Mouse (Mus musculus) layer of hippocampus, postnatal 14 days (tissue): ENCODE measurements around the gene Asap2. TPM values are rescaled to one million over a fixed set of nuclear protein-coding genes. Genes with fewer than 3 reads are reported as not detected.
A peak's percentile ranks its signal among the peaks of the same experiment; 100 is the strongest.
"Not testable (repeated sequence)": the region's sequence is repeated elsewhere in the genome, so short reads cannot be mapped to it uniquely, and the experiment has no call there.

ENCODE experiments used
- DNase-seq, 2 experiments: peaks; one replicate each; pipeline ENCODE4 v3.0.0; 2021 to 2022; ENCODE audit warnings: low spot score in 2 of 2, mixed read lengths in 1 of 2
- long read RNA-seq, 2 experiments: library from polyadenylated mRNA; stranded (forward); transcript quantifications; one replicate each; pipeline ENCODE4 v2.0.0; 2021
- total RNA-seq, 2 experiments: library from RNA; stranded (reverse); gene quantifications; 2 replicates each; pipeline ENCODE4 v1.2.3; 2021

Gene Asap2
- total RNA-seq: 10 to 100 TPM; 46.6 to 50.1 TPM
- long read RNA-seq, experiment 1, partial matches to known transcripts: 1 of 7 reads
- long read RNA-seq, experiment 1, other reads (novel, unspliced or antisense): 5 of 7 reads
- long read RNA-seq, experiment 2, partial matches to known transcripts: 0 of 9 reads
- long read RNA-seq, experiment 2, other reads (novel, unspliced or antisense): 8 of 9 reads

- DNase-seq: peak; percentile 60 to 64
Measured at GRCm38 (mm10) chr12:20990132-20990531, at the start of gene Asap2. Asap2 (plus strand) TSS chr12:20990459.

GRCm38 (mm10) chr12:20947051-20947997, 42.9 kb upstream of the Asap2 start:
- DNase-seq: not testable (repeated sequence)

- DNase-seq: peak in 1 of 2 experiments; percentile 4
Measured at GRCm38 (mm10) chr12:20990579-20990978, 320 bp downstream of the Asap2 start.

DNA sequence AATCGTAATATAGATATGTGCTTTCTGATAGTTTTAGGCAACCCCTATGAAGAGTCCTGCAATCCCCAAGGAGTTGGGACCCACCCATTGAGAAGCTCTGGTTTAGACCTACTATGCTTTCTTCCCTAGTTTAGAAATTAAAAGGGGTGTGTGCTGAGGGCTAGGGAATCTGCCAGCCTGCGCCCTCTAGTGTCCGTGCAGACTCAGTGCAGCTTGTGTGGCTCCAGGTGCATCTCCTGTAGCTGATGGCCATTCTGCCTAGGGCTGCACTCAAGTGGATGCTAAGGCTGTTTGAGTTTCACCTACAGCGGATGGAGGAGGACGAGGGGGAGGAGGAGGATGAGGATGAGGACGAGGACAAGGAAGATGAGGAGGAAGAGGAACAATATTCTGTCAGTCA, 40.6 kb downstream of the Asap2 start:
- peak in 1 of 2 experiments; percentile 2 for DNase-seq

GRCm38 (mm10) chr12:21046716-21047115, 56.5 kb downstream of the Asap2 start:
- not testable (repeated sequence) for DNase-seq

- peak; percentile 73 to 84 for DNase-seq
Measured at GRCm38 (mm10) chr12:21075731-21076130, 85.5 kb downstream of the Asap2 start.

DNA sequence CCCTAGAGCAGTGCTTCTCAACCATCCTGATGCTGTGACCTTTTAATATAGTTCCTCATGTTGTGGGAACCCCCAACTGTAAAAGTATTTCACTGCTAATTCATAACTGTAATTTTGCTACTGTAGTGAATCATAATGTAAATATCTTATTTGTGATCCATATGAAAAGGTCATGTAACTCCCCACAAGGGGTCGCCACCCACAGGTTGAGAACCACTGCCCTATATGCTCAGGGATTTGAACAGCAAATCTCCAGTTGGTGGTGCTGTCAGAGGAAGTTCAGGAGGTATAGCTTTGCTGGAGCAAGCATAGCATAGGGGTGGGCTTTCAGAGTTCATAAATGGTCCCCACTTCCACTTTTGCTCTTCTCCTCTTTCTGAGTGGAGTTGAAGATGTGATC, 99.9 kb downstream of the Asap2 start:
- not testable (repeated sequence) for DNase-seq

GRCm38 (mm10) chr12:21092446-21092845, 102.2 kb downstream of the Asap2 start:
- DNase-seq: not testable (repeated sequence)

GRCm38 (mm10) chr12:21097806-21098325, 107.6 kb downstream of the Asap2 start:
- DNase-seq: not testable (repeated sequence)

- DNase-seq: not testable (repeated sequence)
Measured at GRCm38 (mm10) chr12:21111116-21111475, 120.8 kb downstream of the Asap2 start.

- peak; percentile 70 to 80 for DNase-seq
Measured at GRCm38 (mm10) chr12:21111476-21112452, 121.5 kb downstream of the Asap2 start.

DNA sequence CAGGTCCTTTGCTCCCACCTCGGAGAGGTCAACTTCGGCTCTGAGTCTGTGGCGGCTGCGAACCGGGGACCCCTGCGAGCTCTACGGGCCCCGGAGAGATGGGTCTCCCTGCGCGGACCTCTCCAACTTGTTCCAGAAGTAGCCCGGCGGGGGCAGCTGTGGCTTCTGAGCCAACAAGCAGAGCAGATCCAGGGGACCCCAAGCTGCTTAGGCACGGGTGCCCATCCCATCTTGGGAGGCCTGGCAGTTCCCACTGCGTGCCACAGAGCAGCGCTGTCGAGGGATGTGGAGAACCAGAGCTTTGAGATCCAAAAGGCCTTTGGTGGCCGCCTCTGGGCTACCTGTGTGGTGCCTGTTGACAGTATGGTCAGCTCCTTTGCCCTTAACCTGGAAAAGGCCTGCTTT, 122.2 kb downstream of the Asap2 start:
- peak; percentile 75 to 77 for DNase-seq

DNA sequence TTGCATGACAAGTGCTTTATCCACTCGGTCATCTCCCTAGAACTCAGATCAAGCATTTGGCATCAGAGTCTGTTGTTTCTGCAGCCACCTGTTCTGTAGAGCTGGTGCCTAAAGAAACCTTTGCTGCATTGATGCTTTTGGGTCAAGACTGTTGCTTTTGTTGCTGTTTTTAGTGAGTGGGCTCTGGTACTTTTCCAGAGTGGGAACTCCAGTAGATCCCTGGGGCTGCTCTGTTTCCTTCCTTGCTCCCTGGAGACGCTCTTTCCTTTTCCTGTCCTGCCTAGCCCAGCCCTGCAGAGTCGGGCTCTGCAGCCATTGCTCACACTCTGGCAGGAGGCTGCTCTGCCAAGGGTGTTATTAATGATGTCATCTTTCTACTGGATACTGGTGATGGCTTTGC, 129.2 kb downstream of the Asap2 start:
- no peak for DNase-seq

- DNase-seq: no peak
Measured at GRCm38 (mm10) chr12:21122818-21123217, 132.6 kb downstream of the Asap2 start.

DNA sequence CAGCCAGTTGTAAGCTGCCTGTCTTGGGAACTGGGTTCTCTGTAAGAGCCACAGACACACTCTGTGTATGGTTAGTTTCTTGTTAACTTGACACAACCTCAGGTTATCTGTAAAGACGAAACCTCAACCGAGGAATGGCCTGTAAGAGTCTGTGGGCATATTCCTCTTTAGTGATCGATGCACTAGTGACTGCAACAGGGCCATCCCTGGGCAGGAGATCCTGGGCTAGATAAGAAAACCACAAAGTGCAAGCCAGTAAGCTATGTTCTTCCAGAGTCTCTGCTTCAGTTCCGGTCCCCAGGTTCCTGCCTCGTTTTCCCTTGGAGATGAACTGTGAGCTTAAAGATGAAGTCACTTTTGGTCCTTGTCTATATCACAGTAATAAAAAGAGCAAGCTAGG, 133.4 kb downstream of the Asap2 start:
- no peak for DNase-seq

- no peak for DNase-seq
Measured at GRCm38 (mm10) chr12:21125675-21126470, 135.6 kb downstream of the Asap2 start.

GRCm38 (mm10) chr12:21126516-21126915, 136.3 kb downstream of the Asap2 start:
- no peak for DNase-seq

GRCm38 (mm10) chr12:21128930-21129869, 138.9 kb downstream of the Asap2 start:
- no peak for DNase-seq

- DNase-seq: no peak
Measured at GRCm38 (mm10) chr12:21130274-21130823, 140.1 kb downstream of the Asap2 start.
